Mouse (Mus musculus): ENCODE results near the gene Fgf22. TPM values are rescaled to one million over a fixed set of nuclear protein-coding genes. Genes with fewer than 3 reads are reported as not detected.
"Not testable (repeated sequence)": the region's sequence is repeated elsewhere in the genome, so short reads cannot be mapped to it uniquely, and the experiment has no call there.

Fgf22 gene
- total RNA-seq, 2 experiments from 2014 or later = not detected

- intact Hi-C loops (cut with DNase I) = no loop called here
- DNase-seq = no peak
These were observed 25.4 kb upstream of the Fgf22 start for GRCm38 (mm10) chr10:79729357-79729965.

GRCm38 (mm10) chr10:79732500-79732899 is 22.4 kb upstream of the Fgf22 start:
- intact Hi-C loops (cut with DNase I) = loop anchor here (5.0 kb wide), 1 partner anchor 55 kb away; no protein-coding TSS in a partner anchor
- peak in 1 of 2 experiments; percentile 43 for DNase-seq

GRCm38 (mm10) chr10:79733847-79734246 is 21.0 kb upstream of the Fgf22 start:
- no peak for DNase-seq
- intact Hi-C loops (cut with DNase I) = loop anchor here (5.0 kb wide), 1 partner anchor 53 kb away; no protein-coding TSS in a partner anchor

GRCm38 (mm10) chr10:79735361-79735760 is 19.5 kb upstream of the Fgf22 start:
- intact Hi-C loops (cut with DNase I) = no loop called here
- no peak for DNase-seq

- intact Hi-C loops (cut with DNase I) = no loop called here
- DNase-seq = no peak
These were observed 18.2 kb upstream of the Fgf22 start for GRCm38 (mm10) chr10:79736706-79737105.

- intact Hi-C loops (cut with DNase I) = no loop called here
- no peak for DNase-seq
These were observed 16.6 kb upstream of the Fgf22 start for GRCm38 (mm10) chr10:79738259-79738658.

GRCm38 (mm10) chr10:79739234-79739633 is 15.6 kb upstream of the Fgf22 start:
- intact Hi-C loops (cut with DNase I) = no loop called here
- DNase-seq = no peak

GRCm38 (mm10) chr10:79740863-79741262 is 14.0 kb upstream of the Fgf22 start:
- intact Hi-C loops (cut with DNase I) = no loop called here
- no peak for DNase-seq

- intact Hi-C loops (cut with DNase I) = no loop called here
These were observed 11.7 kb upstream of the Fgf22 start for GRCm38 (mm10) chr10:79743161-79743560.

GRCm38 (mm10) chr10:79743650-79744365 is 11.1 kb upstream of the Fgf22 start:
- no peak for DNase-seq
- intact Hi-C loops (cut with DNase I) = no loop called here

More at GRCm38 (mm10) chr10:79743161-79743560, 11.7 kb upstream of the Fgf22 start:
- no peak for DNase-seq

- DNase-seq = no peak
- intact Hi-C loops (cut with DNase I) = no loop called here
These were observed 9.5 kb upstream of the Fgf22 start for GRCm38 (mm10) chr10:79745411-79745810.

- intact Hi-C loops (cut with DNase I) = no loop called here
- DNase-seq = peak; percentile 91 to 92
These were observed 8.7 kb upstream of the Fgf22 start, which contains the start of gene Polrmt for GRCm38 (mm10) chr10:79745898-79746773. TSS of gene Polrmt (minus strand) at chr10:79746581.

- intact Hi-C loops (cut with DNase I) = no loop called here
- DNase-seq = no peak
These were observed 8.1 kb upstream of the Fgf22 start for GRCm38 (mm10) chr10:79746774-79747151.

GRCm38 (mm10) chr10:79748496-79748895 is 6.4 kb upstream of the Fgf22 start:
- DNase-seq = no peak
- intact Hi-C loops (cut with DNase I) = loop anchor here (2.0 kb wide), 1 partner anchor 16 kb away; no protein-coding TSS in a partner anchor

GRCm38 (mm10) chr10:79755854-79756253 is 978 bp downstream of the Fgf22 start:
- intact Hi-C loops (cut with DNase I) = no loop called here

GRCm38 (mm10) chr10:79756660-79757059 is 1.8 kb downstream of the Fgf22 start:
- intact Hi-C loops (cut with DNase I) = no loop called here
- DNase-seq = no peak

More at GRCm38 (mm10) chr10:79755854-79756253, 978 bp downstream of the Fgf22 start:
- DNase-seq = no peak

GRCm38 (mm10) chr10:79759675-79760074 is 4.8 kb downstream of the Fgf22 start:
- intact Hi-C loops (cut with DNase I); DNase-seq: not testable (repeated sequence)

GRCm38 (mm10) chr10:79760603-79761143 is 5.8 kb downstream of the Fgf22 start:
- intact Hi-C loops (cut with DNase I) = no loop called here
- DNase-seq = no peak

- intact Hi-C loops (cut with DNase I) = no loop called here
- DNase-seq = no peak
These were observed 8.0 kb downstream of the Fgf22 start for GRCm38 (mm10) chr10:79762875-79763274.

GRCm38 (mm10) chr10:79764234-79764633 is 9.4 kb downstream of the Fgf22 start:
- intact Hi-C loops (cut with DNase I) = loop anchor here (2.0 kb wide), 1 partner anchor 15 kb away; no protein-coding TSS in a partner anchor
- DNase-seq = no peak

Data from heart, postnatal 36 days (tissue).